Mouse (Mus musculus) gonadal fat pad, adult 2 months (tissue): ENCODE results near the gene Ubash3a. TPM values are rescaled to one million over a fixed set of nuclear protein-coding genes. Genes with fewer than 3 reads are reported as not detected.
"Not testable (repeated sequence)": the region's sequence is repeated elsewhere in the genome, so short reads cannot be mapped to it uniquely, and the experiment has no call there.

Source experiments
- DNase-seq: peaks from one replicate; pipeline ENCODE4 v3.0.0-alpha.2; 2012; ENCODE audit warnings: low read depth
- polyA plus RNA-seq: library from polyadenylated mRNA; depleted of rRNA; stranded (reverse); fragments of >200 nt; gene quantifications from 2 replicates; pipeline ENCODE4 v1.2.3, GENCODE M21; 2012

Ubash3a gene
- polyA plus RNA-seq, 1 experiment: 0.27 TPM

DNA sequence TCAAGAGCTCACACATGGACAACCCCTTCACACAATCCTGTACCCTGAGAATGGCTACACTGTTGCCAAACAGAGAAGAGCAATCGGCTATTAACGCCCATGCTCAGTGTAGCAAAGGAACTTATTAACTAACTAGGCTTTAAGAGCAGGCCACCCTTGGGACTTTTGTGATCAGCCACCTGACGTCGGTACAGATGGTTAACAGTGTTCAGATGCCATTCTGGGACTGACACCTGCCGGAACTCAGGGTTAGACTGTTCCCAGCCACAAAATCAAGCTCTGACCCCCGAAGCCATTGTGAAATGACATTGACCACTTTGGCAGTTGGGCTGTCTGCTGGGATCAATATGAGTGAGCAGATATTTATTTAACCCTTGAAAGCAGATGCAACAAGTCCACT is 53.7 kb downstream of the Ubash3a start:
- DNase-seq: no peak

DNA sequence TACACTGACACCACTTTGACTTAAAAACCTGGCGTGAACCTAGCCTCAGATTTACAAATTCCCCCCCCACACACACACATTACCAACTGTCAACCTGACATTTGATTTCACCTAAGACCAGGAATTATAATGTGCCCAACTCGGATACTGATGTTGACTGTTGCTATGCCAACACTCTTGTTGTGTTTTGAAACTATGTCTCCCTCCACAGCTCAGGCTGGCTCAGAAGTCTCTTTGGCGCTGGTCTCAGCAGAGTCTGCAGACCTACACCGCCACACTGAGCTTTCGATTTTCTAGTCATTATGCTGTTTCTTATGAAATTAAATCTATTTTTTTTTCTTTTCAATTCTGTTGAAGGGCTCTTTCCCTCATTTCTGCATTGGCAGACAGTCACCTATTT is 55.0 kb downstream of the Ubash3a start:
- DNase-seq: no peak

DNA sequence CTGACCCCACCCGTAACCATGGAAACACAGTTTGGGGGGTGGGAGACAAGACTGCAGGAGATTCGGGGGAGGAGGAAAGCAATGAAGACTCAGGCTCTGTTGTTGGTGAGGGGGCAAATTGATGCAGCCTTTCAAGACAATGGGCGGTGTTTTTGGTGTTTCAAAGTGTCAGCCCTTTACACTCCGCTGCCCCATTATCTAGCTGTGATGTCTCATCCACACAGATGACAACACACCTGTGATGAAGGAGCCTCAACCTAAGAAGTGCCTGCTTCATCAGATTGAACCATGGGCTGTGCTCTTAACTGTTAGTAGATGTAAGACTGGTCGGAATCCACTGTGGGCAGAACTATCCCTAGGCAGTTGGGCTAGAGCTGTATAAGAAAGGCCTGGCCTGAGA is 56.1 kb downstream of the Ubash3a start:
- DNase-seq: no peak

DNA sequence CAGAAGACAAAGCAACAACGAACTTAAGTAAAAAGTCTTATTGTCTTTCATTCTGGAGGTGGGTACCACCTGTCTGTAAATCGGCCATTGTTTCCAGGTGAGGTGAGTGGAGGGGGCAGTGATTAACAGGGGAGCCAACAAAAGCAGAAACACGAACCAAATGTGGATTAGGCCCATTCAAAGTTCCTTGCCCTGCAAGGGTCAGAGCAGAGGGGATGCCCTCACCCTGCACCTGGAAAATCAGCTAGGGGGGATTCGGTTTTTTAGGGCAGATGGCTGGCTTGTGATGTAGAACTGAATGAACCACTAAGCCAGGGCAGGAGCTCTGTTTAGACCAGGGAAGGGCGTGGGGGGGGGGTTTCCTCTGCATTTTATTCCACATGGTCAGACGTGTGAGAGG is 56.7 kb downstream of the Ubash3a start:
- no peak for DNase-seq

DNA sequence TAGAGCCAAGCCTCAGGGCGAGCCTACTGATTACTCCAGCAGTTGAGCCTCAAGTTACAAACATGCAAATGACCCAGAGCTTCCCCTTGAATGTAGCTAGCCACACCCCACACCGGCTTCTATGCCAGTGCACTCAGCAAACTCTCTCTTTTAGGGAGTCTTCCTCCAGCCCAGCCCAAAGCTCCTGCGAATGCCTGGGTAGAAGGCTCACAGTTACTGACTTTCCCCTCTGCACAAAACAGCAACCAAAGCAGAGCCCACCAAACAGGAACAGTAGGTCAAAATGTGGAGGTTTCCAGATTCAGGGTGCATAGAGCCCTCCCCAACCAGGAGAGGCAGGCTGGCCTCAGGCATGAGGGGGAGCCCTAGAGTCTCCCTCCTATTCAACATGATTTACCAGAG is 57.5 kb downstream of the Ubash3a start:
- no peak for DNase-seq

DNA sequence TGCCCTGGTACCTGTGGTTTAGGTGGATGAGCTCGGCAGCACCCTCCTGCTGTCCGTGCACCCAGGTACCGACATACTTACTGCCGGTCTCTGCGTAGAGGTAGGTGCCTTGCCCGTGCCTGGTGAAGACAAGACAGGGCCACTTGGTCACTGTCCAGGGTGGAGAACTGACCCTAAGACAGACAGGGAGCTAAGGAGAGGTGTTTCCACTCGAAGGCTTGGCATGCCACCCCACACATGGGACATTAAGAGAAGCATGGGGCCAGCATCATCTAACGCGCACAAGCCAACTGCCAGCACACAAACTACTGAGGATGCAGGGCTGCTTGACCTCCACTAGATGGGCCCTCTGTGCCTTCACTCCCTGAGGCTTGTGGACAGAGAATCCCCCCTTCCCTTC is 58.2 kb downstream of the Ubash3a start:
- no peak for DNase-seq

DNA sequence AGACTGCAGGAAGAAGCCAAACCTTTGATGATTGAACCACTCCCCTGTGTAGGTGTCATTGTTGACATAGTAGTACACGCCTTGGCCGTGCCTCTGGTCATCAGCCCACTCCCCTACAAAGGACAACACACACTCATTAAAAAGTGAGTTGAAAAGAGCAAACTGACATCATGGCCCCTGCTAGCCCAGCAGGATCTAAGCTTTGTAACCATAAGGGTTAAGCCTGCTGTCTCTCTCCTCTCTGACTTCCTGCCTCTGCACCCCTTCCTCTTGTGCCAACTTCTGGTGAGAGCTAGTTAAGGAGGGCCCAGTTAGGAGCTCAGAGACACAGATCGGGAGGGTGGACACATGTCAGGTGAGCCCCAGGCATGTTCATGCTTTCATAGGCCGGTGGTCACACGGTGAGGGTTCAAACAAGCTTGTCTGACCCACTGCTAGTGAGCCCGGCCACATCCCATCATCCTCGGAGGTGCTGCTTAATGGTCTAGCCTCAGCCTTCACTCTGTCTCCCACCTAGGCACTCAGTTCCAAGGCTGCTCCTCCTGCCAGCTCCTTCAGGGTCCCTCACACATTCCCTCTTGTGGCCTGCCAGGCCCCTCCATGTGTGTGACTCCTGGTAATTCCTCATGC is 58.8 kb downstream of the Ubash3a start:
- DNase-seq: no peak

DNA sequence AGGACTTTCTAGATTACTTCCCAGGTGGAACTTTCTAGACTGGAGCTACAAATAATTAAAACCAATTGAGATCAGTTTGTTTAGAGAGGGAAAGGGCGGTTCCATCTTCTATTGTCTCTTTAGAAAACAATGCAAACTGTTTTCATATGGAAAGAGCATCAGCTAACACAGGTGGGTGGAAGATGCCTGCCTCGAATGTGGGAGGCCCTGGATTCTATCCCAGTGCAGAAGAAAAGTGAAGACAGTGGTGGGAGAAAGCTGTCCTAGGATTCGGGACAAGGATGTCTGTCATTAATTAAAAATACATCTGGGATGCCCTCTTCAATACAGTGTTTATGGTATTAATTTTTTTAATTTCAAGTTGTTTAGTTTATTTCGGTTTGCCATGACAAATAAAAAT is 59.5 kb downstream of the Ubash3a start:
- no peak for DNase-seq

DNA sequence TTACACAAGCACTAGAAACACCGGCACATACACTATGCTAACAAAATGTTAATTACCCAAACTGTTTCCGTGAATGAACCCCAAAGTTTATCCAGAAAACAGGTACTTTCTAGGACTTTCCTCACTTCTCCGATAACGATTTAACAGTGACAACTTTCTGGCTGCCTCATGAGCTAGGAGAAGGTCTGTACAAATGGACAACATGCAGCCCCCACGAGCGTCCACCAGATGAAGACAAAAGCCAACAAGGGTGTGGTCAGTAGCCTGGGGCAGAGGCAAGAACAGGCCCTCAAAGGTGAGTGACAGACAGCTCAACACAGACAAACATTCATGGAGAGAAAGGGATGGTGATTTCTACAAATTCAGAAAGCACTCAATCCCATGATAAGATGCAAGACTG is 59.9 kb downstream of the Ubash3a start:
- DNase-seq: no peak

DNA sequence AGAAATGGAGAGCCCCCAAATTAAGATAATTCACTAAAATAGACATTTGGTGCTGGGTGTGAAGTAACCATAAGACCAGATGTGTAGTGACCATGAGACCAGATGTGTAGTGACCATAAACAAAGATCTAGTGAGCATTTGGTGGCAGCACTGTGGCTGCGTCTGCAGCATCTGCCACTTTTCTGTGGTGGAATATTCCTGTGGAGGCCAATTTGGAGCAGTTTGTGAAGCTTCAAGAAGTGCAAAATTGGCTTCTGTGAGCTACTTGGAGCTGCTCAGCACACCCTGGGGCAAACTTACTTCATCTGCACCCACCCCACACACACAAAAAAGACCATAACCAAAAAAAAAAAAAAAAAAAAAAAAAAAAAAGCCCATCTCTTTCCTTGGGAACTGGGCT is 60.3 kb downstream of the Ubash3a start:
- no peak for DNase-seq

DNA sequence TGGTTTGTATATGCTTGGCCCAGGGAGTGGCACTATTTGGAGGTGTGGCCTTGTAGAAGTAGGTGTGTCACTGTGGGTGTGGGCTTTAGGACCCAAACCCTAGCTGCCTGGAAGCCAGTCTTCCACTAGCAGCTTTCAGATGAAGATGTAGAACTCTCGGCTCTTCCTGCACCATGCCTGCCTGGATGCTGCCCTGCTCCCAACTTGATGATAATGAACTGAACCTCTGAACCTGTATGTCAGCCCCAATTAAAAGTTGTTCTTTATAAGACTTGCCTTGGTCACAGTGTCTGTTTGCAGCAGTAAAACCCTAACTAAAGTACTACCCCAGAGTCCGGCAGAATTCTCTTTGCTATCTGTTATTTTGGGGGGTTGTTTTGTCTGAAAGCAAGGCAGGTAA is 62.1 kb downstream of the Ubash3a start:
- no peak for DNase-seq

DNA sequence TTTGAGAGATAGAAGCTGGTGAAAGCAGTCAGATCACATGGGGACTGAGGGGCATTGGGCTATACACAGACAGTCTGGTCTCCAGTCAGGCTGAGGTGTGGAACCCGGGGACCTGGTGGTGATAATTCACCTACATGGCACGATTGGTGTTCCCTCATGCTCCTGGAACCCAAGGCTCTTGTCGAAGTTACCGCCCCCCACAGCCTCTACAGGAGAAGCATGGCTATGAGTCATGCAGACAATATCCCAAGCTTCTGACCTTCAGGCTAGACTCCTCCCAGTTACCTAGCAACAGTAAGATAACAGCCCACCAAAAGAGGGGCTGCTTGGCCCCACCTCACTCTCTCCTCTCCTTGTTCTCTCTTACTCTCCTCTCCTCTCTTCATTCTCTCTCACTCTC is 62.6 kb downstream of the Ubash3a start:
- DNase-seq: no peak

DNA sequence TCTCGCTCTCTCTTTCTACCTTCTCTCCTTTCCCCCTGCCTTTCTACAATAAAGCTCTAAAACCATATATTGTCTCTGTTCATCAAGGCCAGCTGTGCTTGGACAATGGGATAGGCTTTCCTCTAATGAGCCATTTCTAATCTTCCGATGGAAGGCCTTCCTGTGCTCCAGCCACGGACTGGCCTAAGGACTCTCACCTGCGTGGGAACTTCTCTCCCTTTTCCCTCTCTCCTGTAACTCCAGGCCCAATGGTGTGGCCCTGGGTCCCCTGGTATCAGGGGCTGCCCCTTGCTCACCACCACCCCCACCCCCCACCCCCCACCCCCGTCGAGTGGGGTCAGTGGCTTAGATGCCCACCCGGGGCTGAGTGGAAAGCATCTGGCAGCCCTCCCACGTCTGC is 63.1 kb downstream of the Ubash3a start:
- not testable (repeated sequence) for DNase-seq

DNA sequence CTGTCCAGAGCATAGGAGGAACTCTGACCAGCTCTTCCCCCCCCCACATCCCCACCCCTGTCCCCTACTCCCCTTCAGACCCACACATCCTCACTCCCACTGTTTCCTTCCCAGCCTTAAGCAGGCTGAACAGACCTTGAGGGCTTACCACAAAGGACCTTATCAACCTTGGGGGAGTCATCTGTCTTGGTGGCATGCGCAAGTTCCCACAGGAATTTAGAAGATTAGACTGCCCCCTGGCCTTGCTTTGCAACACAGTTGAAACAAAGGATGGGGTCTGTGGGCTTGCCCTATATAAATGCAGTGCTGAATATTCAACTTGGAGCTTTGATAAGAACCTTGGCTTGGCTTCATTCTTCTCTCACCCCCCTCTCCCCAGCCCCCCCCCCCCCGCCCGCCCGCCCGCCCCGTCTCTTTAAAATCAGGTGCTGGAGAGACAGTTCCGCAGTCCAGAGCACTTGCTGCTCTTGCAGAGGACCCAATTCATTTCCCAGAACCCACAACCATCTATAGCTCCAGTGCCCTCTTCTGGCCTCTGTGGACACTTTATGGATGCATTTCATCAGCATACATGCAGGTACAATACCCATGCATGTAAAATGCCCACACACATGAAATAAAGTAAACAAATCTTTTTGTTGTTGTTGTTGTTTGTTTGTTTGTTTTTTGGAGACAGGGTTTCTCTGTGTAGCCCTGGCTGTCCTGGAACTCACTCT is 63.6 kb downstream of the Ubash3a start:
- DNase-seq: no peak

DNA sequence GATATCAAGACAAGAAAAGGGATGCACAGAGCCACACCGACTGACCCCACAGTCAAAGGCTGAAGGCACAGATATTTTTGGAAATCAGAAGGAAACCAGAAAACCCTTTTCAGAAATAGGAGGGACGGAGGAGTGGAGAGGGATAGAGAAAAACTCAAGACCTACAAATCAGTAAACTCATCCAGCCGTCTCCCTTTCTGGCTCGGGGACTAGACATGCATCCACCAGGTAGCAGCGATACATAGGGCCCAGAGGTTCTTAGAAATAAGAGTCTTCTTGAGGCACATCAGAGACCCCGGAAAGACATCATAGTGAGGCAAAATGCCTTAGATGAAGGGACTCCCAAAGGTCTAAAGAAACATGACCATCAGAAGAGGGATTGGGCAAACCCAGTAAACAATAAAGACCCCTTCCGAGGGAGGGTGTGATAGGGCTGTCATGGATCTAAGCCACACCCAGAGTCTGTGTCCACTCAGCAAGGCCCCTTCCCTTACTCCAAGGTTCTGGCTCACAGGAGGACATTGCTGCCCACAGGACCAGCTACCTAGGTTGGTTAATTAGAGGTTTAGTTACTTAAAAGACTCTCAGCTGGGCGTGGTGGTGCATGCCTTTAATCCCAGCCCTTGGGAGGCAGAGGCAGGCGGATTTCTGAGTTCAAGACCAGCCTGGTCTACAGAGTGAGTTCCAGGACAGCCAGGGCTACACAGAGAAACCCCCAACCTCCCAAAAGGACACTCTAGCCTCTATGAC is 64.9 kb downstream of the Ubash3a start:
- DNase-seq: no peak

DNA sequence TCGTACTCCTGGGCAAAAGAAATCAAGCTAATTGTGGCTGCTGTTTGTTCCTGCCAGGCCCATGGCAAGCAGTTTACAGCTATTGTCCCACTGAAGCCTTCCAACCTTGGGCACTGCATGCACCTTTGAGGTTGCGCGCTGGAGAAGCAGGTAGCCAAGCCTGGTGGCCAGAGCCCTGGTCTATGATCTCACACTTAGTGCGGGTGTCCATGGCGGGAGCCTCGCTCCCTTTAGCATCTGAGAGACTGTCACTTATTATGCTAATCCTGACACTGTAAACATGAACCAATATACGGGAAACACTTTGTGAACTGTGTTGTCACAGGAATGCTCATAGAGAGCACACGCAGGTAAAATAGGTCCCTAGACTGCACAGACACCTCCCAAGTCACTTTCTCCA is 66.0 kb downstream of the Ubash3a start:
- DNase-seq: no peak

DNA sequence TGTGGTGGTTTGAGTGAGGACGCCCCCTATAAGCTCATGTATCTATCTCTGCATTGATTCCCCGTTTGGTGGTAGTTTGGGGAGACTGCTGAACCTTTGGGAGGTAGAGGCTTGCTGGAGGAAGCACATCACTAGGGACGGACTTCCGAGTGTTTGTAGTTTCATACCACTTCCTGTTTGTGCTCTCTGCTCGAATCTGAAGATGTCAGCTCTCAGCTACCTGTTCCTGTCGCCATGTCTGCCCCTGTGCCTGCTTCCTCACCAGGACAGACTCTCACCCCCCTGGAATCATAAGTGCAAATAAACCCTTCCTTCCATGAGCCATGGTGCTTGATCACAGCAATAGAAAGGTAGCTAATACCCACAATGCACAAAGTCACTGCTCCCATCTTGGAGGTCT is 67.5 kb downstream of the Ubash3a start:
- no peak for DNase-seq

DNA sequence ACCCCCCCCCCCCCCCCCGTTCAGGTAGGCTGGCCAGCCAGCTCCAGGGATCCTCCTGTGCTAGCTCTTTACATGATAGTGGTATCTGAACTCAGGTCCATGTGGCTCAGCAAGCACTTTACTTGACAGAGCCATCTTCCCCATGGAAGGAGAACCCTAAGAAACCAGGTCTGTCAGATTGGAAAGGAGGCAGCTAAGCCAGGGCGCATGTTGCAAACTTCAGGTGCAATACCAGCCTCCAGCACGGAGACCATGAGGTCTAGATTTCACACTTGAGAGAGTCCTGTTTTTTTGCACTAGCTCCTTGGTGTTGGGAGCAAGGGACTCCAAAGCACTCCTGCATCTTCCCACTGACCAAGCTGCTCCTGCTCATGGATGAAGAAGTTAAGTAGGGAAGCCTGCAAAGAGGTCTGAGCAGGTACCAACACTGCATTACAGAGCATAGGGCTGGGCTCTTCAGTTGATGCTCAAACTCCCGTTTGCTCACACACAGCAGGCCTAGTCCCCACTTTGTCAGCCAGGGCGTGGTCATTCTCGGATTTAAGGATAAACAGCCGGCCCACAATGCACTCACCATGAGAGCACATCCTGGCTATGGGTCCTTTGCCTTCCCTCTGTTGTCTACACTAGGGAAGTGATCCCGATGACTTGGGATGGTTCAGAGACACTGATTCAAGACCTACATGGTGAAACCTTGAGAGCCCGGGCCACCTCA is 68.7 kb downstream of the Ubash3a start:
- DNase-seq: no peak

DNA sequence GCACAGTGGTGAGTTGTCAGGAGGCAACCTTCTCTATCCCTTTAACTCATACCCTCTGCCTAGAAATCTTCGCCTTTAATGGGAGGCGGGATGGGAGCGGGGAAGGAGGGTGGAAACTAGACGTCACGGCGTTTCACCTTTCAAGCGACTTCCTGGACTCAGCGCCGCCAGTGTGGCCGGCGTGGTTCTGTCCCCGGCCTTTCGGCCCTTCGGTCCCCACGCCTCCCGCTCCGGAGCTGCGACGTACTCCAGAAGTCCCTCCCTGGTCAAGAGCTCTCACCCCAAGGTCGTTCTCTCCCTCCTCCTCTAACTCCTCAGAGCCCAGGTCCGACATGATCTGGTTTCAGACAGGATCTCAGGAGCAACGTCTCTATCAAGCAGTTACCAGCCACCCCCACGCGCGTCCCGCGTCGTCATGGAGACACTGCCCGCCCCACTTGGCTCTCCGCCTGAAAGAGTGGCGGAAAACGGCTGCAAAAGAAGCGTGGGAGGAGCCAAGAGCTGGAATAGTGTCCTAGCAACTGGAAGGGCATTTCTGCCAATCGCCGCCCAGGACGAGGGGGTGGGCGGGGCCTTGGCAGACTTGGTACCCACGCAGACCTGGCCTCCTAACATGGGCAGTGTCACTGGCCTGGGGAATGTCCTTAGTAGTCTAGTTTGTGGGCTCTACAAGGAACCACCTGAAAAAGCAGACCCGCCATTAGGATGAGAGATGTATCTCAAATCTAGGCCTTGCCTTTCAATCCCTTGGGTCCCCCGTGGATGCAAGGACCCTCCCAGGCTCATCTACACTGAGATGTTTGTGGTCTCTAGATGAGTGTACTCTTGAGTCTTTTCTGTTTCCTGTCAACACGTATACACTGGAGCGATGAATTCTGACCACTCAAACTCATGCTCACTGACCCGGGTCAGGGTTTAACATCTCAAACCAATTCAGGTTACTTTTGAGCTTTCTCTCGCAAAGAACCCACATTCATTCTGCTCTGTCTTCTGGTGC is 69.5 kb downstream of the Ubash3a start, which contains the start of gene Rsph1:
Gene Rsph1 (minus strand): TSS at position 462 of the 997 bp plus-strand sequence.
- DNase-seq: peak; percentile 45

DNA sequence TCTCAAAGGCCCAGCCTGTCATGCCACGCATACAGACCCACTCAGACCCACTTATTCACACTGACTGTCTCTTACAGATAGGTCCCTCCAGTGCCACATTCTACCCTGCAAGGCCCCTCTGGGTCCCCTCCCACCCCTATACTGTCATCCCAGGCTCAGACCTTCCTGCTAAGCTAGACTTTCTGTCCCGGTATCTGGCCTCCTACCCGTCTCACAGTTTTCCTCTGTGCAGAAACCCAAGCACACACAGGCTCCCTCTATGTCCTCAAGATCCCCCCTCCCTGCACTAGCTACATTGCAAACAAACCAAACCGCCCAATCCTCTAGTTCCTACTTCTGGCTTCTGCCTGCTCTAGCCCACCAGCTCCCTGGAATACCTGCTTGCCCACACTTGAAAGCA is 70.3 kb downstream of the Ubash3a start:
- no peak for DNase-seq

DNA sequence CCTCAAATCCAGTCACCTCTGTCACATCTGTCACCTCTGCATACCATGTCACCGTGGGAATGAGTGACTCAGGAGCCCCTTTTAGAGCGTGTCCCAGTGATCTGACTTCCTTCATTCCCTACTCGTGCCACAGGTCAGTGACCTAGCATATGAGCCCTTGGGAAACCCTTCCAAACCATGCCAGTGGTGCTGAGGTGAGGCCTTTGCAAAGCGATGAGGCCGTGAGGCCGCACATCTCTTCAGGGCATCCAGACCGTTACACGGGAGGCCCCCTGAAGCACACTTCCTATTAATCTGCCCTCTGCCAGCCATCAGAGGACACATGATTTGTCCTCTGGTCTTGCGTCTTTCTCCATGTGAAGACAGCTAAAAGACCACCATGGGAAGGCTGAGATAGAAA is 71.9 kb downstream of the Ubash3a start:
- DNase-seq: no peak
